Mouse (Mus musculus): ENCODE measurements around the gene Zfp111.

Gene Zfp111

DNA sequence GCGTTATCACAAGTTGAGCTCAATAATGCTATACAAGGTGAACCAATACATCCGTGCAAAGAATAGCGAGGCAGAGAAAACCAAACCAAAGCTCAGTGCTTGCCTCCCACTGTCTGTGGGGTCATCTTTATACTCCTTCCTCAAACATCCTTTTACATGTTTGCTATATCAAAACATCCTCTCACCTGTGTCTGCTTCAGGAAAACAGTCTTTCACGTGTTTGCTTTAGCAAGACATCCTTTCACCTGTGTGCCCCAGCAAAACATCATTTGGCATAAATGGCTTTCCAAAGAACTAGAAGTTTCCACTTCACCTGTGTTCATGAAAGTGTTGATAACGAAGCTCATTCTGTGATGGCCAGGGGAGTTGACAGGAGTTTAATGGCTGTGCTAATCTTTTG lies at the start of gene Zfp111:
Gene Zfp111 (minus strand): TSS at position 101 of the 400 bp plus-strand sequence.
- POLR2A ChIA-PET, result interaction anchor here in 1 of 4 experiments (1.0 to 1.8 kb wide), 4 partner anchors 10 to 88 kb away, joined by 3 to 4 read pairs (median 3); no protein-coding TSS in a partner anchor
- CTCF ChIA-PET, result no interaction called here

- POLR2A ChIA-PET, result interaction anchor here in 1 of 4 experiments (0.9 kb wide), 1 partner anchor 11 kb away, joined by 3 read pairs; the partner anchor contains the start of gene Zfp93
- CTCF ChIA-PET, result no interaction called here
Observed at GRCm38 (mm10) chr7:24260000-24260312, 48.7 kb upstream of the Zfp111 start.

GRCm38 (mm10) chr7:24259306-24259999 lies 48.2 kb upstream of the Zfp111 start:
- CTCF ChIA-PET, result interaction anchor here in 2 of 4 experiments (0.5 to 1.1 kb wide), 2 partner anchors 28 to 158 kb away, joined by 3 read pairs; no protein-coding TSS in a partner anchor
- POLR2A ChIA-PET, result interaction anchor here in 1 of 4 experiments (0.9 kb wide), 1 partner anchor 11 kb away, joined by 3 read pairs; the partner anchor contains the start of gene Zfp93

DNA sequence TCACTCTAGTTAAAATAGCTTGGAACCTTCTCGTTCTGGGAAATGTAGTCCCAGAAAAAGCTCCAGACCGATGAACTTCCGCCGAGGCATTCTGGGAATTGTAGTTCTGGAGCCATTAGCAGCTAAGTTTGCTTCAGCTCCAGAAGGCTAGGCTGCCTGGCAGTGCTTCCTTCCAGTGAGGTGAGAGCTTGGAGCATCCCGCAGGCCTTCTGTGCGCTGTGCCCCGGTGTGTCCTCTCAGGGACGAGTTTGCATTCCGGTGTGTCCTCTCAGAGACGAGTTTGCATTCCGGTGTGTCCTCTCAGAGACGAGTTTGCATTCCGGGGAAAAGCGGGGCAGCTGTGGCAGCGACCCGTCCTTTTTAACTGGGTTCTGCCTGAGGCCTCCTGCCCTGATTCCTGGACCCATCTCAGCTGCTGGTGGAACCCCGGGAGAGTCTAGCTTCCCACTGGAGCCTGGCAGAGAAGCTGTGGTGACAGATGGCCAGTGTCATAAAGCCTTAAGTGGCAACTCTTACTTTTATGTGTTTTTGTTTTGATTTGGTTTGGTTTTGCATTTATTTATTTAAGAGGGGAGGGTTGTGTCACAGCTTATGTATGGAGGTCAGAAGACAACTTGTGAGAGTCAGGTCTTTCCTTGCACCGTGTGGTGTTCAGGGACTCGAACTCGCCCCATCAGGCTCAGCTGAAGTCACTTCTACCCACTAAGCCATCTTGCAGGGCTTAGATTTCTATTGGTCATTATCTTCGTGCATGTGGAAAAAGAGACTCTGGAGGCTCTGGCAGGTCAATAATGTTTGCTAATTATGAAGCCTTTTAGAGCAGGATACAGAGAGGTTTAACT lies 43.6 kb upstream of the Zfp111 start, which contains the start of gene Zfp108:
Gene Zfp108 (plus strand): TSS at position 162 of the 842 bp plus-strand sequence.
- ChIA-PET POLR2A (interaction anchor here (0.6 to 2.7 kb wide), 28 partner anchors 13 to 629 kb away, joined by 3 to 24 read pairs (median 4); partner anchors contain the start of genes Zfp109 (in 2 of the 4), Zfp235 (in 2 of the 4), Rps19 (in 1 of the 4) and Tescl (in 1 of the 4)), CTCF (interaction anchor here (0.6 to 3.0 kb wide), 14 partner anchors 14 to 718 kb away, joined by 3 to 12 read pairs (median 3); partner anchors contain the start of genes Rabac1 (in 1 of the 4), Zfp109 (in 1 of the 4) and Zfp93 (in 1 of the 4))

GRCm38 (mm10) chr7:24253779-24254615 lies 42.8 kb upstream of the Zfp111 start:
- CTCF ChIA-PET, result interaction anchor here in 3 of 4 experiments (0.6 to 3.0 kb wide), 12 partner anchors 15 to 719 kb away, joined by 3 to 12 read pairs (median 3); partner anchors contain the start of genes Rabac1 (in 1 of the 3), Zfp109 (in 1 of the 3) and Zfp93 (in 1 of the 3)
- POLR2A ChIA-PET, result interaction anchor here (0.6 to 2.7 kb wide), 25 partner anchors 12 to 630 kb away, joined by 3 to 24 read pairs (median 4); partner anchors contain the start of genes Zfp109 (in 2 of the 4), Zfp235 (in 2 of the 4), Rps19 (in 1 of the 4) and Zfp180 (in 1 of the 4)

DNA sequence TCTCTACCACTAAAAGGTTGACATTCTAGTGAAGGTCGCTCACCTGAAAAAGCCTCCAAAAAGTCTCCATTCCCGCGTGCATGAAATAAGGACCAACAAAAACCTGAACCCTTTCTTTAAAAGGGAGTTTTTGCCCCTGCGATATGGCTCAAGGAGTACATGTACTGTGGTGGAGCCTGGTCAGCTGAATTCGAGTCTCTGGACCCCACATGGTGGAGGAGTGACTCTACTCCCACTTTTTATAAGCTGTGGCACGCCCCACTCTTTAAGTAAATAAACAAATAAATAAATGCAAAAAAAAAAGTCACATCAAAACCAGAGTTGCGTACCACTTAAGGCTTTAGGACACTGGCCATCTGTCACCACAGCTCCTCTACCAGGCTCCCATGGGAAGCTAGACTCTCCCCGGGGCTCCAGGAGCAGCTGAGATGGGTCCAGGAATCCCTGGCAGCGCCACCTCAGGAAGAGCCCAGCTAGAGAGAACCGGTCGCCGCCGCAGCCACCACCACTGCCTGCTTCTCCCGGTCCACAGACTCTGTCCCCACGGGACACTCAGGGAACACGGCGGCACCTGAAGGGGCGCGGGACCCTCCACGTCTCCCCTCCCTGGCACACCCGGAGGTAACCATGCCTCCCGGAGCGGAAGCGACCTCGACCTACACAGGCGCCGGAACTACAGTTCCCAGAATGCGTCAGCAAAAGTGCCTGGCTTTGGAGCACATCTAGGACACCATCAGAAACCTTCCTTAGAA lies 26.0 kb upstream of the Zfp111 start, which contains the start of gene Zfp109:
Gene Zfp109 (minus strand): TSS at position 521 of the 752 bp plus-strand sequence.
- CTCF ChIA-PET, result interaction anchor here in 3 of 4 experiments (0.7 to 1.6 kb wide), 5 partner anchors 17 to 1589 kb away, joined by 3 to 6 read pairs (median 3); partner anchors contain the start of gene Zfp108 (in 1 of the 3)
- POLR2A ChIA-PET, result interaction anchor here (0.5 to 2.4 kb wide), 11 partner anchors 9 to 242 kb away, joined by 3 to 11 read pairs (median 3); partner anchors contain the start of genes Zfp108 (in 2 of the 4), Smg9 (in 1 of the 4) and Zfp93 (in 1 of the 4)

GRCm38 (mm10) chr7:24210296-24210695 lies 947 bp downstream of the Zfp111 start:
- ChIA-PET CTCF (interaction anchor here in 1 of 4 experiments (0.6 kb wide), 1 partner anchor 504 kb away, joined by 3 read pairs; no protein-coding TSS in a partner anchor), POLR2A (interaction anchor here in 1 of 4 experiments (1.8 kb wide), 1 partner anchor 16 kb away, joined by 4 read pairs; no protein-coding TSS in a partner anchor)

DNA sequence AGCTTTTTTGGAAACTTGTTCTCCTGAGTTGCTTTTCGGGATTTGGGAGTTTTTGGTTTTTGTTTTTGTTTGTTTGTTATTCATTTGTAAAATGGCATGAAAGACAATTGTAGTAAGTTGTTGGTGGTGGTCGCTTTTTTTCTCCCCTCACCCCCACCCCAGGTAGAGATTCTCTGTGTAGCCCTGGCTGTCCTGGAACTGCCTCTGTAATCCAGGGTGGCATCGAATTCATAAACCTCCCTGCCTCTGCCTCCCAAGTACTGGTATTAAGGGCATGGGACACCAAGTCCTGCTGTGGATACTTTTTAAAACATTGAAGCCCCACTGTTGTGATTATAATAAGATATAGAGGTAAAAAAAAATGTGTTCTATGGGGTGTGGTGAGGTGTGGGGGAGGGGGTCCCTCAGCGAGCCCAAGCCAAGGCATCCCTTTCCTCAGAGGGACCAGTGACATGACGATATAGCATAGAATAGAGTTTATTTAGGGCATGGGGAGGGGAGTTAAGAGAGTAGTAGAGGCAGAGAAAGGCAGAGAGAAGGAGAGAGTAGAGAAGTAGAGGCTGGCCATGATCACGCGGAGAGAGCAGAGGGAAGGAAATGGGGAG lies 2.9 kb downstream of the Zfp111 start:
- CTCF ChIA-PET, result interaction anchor here in 3 of 4 experiments (0.6 to 2.1 kb wide), 7 partner anchors 17 to 91 kb away, joined by 3 to 5 read pairs (median 3); partner anchors contain the start of genes Zfp114 (in 1 of the 3) and Zfp235 (in 1 of the 3)
- POLR2A ChIA-PET, result interaction anchor here (0.6 to 2.3 kb wide), 42 partner anchors 9 to 146 kb away, joined by 3 to 24 read pairs (median 5); partner anchors contain the start of genes Zfp108 (in 3 of the 4), Zfp235 (in 3 of the 4), Zfp109 (in 2 of the 4) and Zfp180 (in 2 of the 4)

- POLR2A ChIA-PET, result interaction anchor here (0.6 to 2.3 kb wide), 45 partner anchors 8 to 765 kb away, joined by 3 to 24 read pairs (median 5); partner anchors contain the start of genes Zfp108 (in 3 of the 4), Zfp235 (in 3 of the 4), Zfp109 (in 2 of the 4) and Zfp180 (in 2 of the 4)
Observed at GRCm38 (mm10) chr7:24207488-24208261, 3.6 kb downstream of the Zfp111 start.

GRCm38 (mm10) chr7:24196961-24197360 lies 14.3 kb downstream of the Zfp111 start:
- POLR2A ChIA-PET, result interaction anchor here in 1 of 4 experiments (1.0 to 3.9 kb wide), 2 partner anchors 10 to 11 kb away, joined by 3 to 16 read pairs; no protein-coding TSS in a partner anchor
- CTCF ChIA-PET, result no interaction called here

More at GRCm38 (mm10) chr7:24207488-24208261, 3.6 kb downstream of the Zfp111 start:
- CTCF ChIA-PET, result interaction anchor here in 3 of 4 experiments (0.6 to 2.1 kb wide), 8 partner anchors 17 to 92 kb away, joined by 3 to 5 read pairs (median 3); partner anchors contain the start of genes Zfp114 (in 1 of the 3) and Zfp235 (in 1 of the 3)

DNA sequence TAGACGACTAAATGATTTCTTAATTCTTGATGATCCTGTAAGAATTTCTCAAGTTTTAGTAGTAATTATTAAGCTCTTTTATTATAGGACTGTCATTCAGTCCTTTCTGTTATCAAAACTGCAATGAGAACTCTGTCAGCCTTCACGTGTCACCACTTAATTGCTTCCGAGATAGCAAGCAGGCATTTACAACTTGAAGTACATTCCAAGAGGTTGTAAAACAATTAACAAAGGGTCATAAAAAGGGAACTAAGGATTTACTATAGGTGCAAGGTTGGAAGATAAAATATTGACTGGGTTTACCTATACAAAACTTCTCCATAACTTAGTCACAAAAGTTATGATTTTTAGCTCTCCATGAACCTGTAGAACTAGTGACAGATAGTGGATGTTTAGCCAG lies 18.1 kb downstream of the Zfp111 start:
- CTCF ChIA-PET, result no interaction called here
- POLR2A ChIA-PET, result no interaction called here

DNA sequence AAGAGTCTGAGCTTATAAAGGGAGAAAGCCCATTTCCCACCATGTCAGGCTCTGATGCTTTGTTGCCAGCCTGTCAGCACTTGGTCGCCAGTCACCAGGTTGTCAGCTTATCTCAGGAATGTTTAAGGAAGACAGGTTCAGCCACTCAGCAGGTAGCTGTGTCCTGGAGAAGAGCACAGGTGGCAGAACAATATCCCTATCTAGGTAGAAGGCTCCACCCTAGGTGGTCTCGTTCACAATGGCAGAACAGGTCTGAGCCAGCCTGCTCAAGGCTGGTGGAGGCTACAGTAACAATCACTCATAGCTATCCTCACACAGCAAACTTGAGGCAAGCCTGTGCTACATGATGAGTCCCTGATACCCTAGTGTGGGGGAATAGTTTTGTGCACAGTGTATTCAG lies 19.9 kb downstream of the Zfp111 start:
- ChIA-PET CTCF (interaction anchor here in 1 of 4 experiments (0.5 kb wide), 1 partner anchor 194 kb away, joined by 3 read pairs; no protein-coding TSS in a partner anchor), POLR2A (no interaction called here)

DNA sequence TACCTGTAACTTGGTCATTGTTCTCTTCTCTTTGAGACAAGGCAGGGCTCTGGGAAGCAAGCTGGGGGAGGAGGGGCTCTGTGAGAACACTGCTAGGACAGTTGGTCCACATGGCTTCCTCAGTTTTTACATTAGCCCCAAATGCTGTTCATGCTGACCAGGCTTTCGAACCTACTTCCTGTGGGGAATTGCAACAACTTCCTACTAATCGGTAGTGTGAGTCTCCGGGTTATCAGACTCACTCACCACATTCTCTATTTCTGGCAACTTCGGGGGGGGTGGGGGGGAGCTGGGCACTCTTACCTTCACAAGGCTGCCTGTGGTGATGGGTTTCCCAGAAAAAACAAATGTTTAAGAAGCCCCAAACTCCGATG lies 21.7 kb downstream of the Zfp111 start:
- CTCF ChIA-PET, result no interaction called here

GRCm38 (mm10) chr7:24188901-24189570 lies 22.2 kb downstream of the Zfp111 start:
- POLR2A ChIA-PET, result no interaction called here
- CTCF ChIA-PET, result no interaction called here

More for the DNA sequence above, 21.7 kb downstream of the Zfp111 start:
- POLR2A ChIA-PET, result no interaction called here

DNA sequence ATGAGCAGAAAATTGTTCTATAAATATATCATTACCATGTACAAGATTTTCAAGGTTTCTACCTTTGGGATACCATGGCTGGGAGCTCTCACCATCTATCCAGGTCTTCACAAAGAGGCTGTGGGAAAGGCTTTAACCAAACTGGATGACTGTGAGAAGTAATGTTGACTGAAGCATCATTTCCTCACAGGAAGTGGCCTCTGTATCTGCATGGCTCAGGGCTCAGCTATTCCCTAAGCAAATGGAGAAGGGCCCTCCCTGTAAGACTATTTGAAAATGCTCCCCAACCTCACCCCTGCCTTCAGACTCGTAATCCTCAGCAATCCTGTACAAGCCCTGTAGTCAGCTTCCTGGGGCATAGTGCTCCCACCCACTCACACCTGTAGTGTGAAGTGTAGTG lies 23.6 kb downstream of the Zfp111 start:
- ChIA-PET CTCF (interaction anchor here in 1 of 4 experiments (0.5 kb wide), 1 partner anchor 203 kb away, joined by 3 read pairs; no protein-coding TSS in a partner anchor), POLR2A (interaction anchor here in 1 of 4 experiments (1.5 kb wide), 1 partner anchor 20 kb away, joined by 3 read pairs; no protein-coding TSS in a partner anchor)
